Mouse (Mus musculus) kidney, postnatal 14 days (tissue): ENCODE results near the gene Ldlrad1.
A peak's percentile ranks its signal among the peaks of the same experiment; 100 is the strongest.

Source experiments
- DNase-seq: peaks from one replicate; pipeline ENCODE4 v3.0.0; 2022; ENCODE audit warnings: mixed read lengths

The Ldlrad1 gene

GRCm38 (mm10) chr4:107211936-107212335, 3.0 kb downstream of the Ldlrad1 start:
- no peak for DNase-seq

GRCm38 (mm10) chr4:107213279-107214011, 4.5 kb downstream of the Ldlrad1 start:
- DNase-seq, result no peak

- no peak for DNase-seq
These were observed 8.6 kb downstream of the Ldlrad1 start for GRCm38 (mm10) chr4:107217574-107217973.

GRCm38 (mm10) chr4:107221524-107221923, 12.5 kb downstream of the Ldlrad1 start:
- DNase-seq, result no peak

- peak; percentile 23 for DNase-seq
These were observed 14.5 kb downstream of the Ldlrad1 start for GRCm38 (mm10) chr4:107223225-107224204.

- DNase-seq, result no peak
These were observed 17.3 kb downstream of the Ldlrad1 start for GRCm38 (mm10) chr4:107226313-107226712.

- DNase-seq, result no peak
These were observed 23.2 kb downstream of the Ldlrad1 start for GRCm38 (mm10) chr4:107232219-107232618.

GRCm38 (mm10) chr4:107238253-107238652, 29.3 kb downstream of the Ldlrad1 start:
- DNase-seq, result no peak

GRCm38 (mm10) chr4:107240196-107240595, 31.2 kb downstream of the Ldlrad1 start:
- no peak for DNase-seq

- DNase-seq, result no peak
These were observed 34.7 kb downstream of the Ldlrad1 start for GRCm38 (mm10) chr4:107243365-107244333.

GRCm38 (mm10) chr4:107245368-107245767, 36.4 kb downstream of the Ldlrad1 start:
- DNase-seq, result peak; percentile 51

GRCm38 (mm10) chr4:107246040-107246439, 37.1 kb downstream of the Ldlrad1 start:
- DNase-seq, result no peak

- DNase-seq, result no peak
These were observed 38.1 kb downstream of the Ldlrad1 start for GRCm38 (mm10) chr4:107247110-107247509.

GRCm38 (mm10) chr4:107248061-107248460, 39.1 kb downstream of the Ldlrad1 start:
- DNase-seq, result no peak

- DNase-seq, result no peak
These were observed 40.5 kb downstream of the Ldlrad1 start for GRCm38 (mm10) chr4:107249471-107249870.

GRCm38 (mm10) chr4:107250494-107250893, 41.5 kb downstream of the Ldlrad1 start:
- peak; percentile 62 for DNase-seq

GRCm38 (mm10) chr4:107252522-107252921, 43.5 kb downstream of the Ldlrad1 start:
- DNase-seq, result no peak

GRCm38 (mm10) chr4:107253125-107254091, 44.4 kb downstream of the Ldlrad1 start, which contains the start of the genes Lrrc42 and Hspb11:
Gene Lrrc42, minus strand, starts transcription at chr4:107253532.
Gene Hspb11, plus strand, starts transcription at chr4:107253593.
- peak; percentile 97 for DNase-seq

GRCm38 (mm10) chr4:107254414-107254813, 45.4 kb downstream of the Ldlrad1 start:
- no peak for DNase-seq

GRCm38 (mm10) chr4:107260001-107260400, 51.0 kb downstream of the Ldlrad1 start:
- no peak for DNase-seq
